Mouse (Mus musculus) thymus, postnatal 4 days (tissue): ENCODE measurements around the gene Ift122.
A peak's percentile ranks its signal among the peaks of the same experiment; 100 is the strongest.

Experiments used
- DNase-seq: peaks from one replicate; pipeline ENCODE4 v3.0.0; 2021

The Ift122 gene

DNA sequence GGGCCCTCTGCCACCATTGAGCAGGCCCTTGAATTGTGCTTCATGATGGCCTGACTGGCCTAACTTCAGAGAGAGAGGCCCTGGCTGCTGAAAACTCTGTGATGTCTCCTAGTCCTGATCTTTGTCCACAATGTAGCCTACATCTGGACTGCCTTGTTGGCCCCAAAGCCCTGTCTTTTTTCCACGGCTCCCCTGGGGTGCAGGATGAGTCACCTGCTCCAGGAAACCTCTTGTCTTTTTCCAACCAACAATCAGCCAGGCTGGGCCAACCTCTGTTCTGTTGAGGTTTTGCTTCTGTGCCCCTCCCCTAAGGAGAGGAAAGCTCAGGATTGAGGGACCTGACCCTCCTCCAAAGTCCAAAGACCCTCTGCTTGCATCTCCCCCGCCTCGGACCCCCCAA is 108.5 kb downstream of the Ift122 start:
- DNase-seq = no peak

DNA sequence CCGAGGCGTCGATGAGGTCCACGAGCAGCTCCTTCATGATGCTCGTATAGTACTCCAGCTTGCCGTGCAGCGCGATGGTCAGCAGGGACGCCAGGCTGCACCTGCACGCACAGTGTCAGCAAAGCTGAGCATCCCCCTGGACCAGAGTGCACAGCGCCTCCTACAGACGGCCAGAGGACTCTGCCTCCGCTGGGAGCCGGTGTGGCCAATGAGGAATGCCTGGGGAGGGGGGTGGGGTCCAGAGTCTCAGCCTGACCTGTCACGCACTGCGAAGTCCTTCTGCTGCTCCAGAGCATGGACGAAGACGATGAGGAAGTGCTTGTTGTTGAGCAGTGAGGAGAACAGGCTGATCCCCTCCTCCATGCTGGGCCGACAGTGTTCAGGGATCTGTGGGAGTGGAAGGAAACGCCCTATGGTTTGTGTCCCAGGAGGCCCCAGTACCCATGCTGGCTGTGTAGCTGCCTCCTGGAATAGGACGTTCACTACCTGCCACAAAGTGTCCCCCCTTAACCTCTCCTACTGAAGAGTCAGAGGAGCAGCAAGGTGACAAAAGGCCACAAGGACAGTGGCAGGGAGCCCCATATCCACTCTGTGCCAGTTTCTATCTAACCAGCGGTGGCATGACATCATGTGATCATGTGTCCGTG is 109.3 kb downstream of the Ift122 start:
- no peak for DNase-seq

DNA sequence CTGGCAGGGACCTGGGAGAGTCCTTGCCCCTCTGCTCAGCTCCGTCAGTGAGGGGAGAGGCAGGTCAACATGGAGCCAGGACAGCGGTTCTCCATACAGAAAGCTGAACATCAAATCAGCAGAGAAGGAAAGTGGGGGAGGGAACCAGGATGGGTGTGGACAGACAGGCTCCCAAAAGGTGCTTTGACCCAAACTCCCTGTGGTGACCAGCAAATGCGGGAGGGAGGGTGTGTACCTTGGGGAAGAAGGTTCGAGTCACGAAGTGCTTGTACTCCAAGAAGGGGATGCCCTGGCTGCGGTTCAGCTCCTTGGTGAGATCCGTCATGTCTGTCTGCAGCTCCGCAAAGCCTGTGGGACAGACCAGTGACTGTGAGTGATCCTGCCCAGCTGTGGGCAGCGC is 110.4 kb downstream of the Ift122 start:
- DNase-seq = no peak

DNA sequence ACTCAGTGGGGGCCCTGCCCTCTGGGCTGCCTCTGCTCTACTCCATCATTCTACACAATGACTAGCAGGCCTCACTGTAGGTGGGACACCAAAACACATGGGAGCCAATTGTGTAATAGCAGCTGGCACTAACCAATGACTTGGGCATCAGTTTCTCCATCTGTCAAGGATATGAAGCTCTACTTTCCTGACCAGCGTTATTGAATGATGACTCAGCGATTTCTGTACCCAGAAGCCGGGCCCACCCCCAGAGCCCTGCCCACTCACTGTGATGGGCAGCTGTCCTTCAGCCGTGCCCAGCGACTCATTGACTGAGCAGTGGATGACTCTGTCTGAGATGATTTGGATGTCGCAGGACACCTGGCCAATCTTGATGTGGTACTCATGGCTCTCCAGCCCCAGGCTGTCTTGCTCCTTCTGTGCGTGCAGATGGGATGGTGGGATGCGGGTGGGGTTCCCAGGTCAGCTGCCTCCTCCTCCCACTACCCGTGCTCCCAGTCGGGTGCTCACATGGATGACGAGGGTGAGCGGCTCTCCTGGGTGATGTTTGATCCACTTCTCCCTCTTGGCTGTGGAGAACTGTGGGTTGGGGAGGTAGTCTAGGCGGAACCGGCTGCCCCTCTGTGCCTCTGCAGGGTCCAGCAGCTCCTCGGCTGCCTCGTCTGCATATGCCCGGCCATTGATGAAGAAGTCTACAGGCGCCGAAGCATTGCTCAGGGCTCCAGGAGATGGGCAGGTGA is 113.1 kb downstream of the Ift122 start:
- no peak for DNase-seq

DNA sequence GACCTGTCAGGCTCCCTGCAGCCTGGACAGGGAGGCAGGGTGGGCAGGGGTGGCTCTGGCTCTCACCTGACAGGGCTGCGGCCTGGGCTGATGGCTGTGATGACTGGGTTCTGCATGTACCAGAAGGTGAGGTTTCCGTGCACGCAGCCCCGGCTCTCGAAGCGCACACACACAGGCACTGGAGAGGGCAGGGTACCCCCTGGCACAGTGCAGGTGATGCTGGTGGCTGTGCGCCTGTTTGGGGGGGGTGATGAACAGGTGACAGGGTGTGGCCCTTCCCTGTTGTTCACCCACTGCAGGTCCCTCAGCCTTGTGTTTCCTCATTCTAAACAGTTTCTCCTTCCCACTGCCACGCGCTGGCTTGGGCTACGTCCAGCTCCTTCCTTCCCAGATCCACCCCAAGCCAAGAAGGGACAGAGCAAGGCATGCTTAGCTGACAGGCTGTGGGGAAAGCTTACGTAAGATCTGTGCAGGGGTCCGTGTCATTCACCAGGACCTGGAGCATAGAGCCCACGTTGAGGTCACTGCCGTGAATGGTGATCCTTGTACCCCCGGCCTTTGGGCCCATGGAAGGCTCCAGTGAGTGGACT is 114.1 kb downstream of the Ift122 start:
- DNase-seq = no peak

DNA sequence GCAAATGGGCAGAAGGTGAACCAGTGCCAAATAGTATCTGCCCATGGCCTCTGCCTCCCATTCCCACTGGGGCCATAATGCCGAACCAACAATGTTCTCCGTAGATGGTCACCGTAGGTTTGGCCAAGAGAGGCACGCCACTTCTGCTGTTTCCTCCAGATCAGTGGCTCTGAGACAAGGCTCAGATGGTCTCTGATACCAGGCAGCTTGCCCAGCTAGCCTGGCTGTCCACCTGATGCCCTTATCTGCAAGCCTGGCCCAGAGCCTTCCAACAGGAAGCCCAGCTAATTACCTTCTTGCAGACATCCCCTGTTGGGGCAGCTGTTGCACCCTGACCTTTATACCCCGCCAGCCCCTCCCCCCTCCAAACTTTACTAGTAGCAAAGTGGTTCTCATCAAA is 114.8 kb downstream of the Ift122 start:
- DNase-seq = no peak

DNA sequence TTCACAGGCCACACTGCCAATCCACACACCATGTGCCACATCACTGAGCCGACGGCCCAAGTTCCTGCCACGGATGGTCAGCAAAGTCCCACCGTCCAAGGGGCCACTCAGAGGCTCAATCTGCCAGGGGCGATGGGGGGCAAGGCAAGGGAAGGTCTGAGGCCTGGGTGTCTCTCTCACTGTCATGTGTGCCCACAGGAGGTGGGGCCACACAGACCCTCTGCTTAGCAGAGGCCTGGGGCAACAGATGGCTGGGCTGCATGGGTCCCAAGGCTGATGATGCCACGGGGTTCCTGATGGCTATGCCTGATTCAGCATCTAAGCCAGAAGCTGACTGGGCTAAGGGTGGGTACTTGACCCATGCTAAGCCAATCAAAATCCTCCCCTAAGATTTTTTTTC is 115.4 kb downstream of the Ift122 start:
- DNase-seq = no peak

DNA sequence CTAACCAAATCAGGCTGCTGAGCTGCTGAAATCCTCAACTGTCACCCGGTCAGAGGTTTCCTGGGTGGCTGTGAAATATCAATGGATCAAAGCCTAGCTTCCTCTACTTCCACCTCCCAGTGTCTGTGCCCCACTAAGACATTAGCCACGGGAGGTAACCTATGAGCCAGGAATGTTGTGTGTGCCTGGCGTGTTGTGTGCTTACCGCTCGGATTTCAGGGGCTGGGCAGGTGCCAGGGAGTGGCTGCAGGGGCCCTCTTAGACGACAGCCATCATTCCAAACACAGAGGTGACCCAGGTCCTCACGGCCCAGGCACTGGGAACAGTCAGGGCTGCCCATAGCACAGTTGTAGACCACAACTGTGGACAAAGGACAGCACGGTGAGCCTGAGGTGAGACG is 115.8 kb downstream of the Ift122 start:
- no peak for DNase-seq

DNA sequence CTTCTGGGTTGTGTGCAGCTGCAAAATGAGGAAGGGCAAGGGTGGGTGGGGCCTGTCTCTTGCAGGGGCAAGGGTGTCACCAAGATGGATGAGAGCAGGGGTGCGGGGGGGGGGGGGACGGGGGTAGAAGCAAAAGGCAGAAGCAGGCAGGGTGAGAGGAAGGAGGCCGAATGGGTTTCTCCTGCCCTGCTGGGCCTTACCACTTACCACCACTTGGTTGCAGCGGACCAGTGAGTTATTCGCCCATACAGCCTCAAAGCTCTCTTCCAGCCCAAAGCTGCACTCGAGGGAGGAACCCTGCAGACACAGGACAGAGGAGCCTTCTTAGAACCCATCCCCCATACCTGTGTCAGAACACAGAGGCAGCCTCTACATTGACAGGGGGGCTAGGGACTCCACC is 116.7 kb downstream of the Ift122 start:
- DNase-seq = peak; percentile 56

DNA sequence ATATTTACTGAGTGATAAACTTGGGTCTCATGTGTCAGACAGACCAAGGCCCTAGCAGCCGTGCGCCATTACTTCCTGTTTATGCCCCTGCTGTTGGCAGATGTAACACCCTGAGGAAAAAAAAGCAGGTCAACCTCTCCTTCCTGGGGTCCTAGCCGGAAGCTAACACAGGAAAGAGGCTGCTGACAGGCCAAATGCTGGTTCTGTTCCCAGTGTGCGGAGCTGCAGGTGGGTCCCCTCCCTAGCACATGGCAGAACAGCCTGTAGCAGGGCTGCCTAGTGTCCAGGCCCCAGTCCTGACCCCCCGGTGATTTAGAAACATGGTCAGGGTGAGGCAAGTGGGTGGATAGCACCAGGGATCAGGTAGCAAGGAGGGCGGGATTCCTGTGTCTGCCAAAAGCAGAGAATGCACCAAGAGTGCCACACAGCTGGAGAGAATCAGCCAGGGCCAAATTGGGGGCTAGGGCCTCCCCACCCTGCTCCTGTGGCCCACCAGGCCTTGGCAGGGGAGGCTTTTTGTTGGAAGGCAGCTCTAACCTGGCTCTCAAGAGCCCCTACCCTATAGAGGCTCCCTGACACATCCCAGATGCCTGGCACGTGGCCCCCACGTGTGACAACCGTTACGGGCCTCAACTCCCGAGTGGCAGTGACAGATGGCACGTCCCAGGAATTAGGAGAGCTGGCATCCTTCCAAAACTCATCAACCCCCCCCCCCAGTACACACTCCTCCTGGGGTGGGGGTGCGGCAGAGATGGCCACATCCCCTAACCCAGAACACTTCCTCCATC is 118.2 kb downstream of the Ift122 start:
- DNase-seq = peak; percentile 71

DNA sequence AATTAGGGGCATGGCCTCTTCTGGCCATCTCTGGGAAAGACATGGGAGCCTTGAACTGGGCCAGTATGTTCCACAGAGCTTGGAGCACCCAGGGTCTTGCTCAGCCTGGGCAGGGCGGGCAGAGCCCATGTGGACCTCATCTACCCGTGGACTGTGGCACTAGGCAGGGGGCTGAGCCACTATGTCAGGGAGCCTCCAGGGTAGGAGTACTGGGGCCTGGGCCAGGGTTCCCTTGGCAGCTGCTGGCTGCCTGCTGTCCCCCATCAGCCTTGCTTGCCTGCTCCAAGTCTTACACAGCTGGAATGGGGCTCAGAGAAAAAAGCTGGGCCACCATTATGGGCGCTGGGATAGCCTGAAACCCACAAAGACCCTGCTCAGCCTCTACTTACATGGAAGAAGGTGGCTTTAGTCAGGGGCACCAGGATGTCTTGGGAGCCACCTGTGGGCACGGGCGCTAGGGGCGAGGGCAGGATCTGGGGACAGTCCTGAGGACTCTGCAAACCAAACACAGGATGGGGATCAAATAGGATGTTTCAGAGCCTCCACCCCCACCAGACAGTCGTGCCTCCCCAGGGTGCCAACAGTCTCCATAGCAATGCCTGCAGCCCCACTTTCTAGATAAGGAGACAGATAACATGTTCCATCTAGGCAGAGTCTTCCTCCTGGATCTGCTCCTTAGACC is 119.0 kb downstream of the Ift122 start:
- DNase-seq = peak; percentile 52

DNA sequence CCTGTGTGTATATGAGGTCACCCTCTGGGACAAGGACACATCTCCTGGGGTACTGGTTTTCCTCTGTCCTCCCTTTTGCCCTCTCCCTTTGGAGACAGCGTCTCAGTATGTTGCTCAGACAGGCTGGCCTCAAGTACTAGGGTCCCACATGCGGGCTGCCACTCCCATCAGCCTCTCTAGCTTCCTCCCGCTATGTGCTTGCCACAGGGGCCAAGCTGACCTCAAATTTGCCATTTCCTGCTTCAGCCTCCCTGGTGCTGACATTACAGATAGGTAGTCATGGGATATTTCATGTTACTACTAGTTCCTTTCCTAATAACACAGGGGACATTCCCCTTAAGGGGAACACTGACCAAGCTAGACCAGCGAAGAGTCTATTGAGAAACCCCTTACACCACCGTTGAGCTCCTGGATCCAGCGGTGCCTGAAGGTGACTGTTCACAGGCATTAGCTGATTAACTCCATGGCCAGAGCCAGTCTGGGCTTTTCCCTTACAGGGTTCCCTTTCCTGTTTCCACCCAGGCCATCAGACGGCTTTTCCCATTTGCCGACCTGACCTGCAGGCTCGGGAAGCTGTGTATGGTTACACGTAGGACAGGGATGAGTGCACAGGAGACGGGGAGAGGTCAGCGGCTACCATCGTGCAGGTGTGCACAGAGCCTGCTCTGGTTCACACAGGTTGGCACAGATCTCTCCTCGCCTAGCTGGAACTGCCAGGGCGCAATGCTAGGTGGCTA is 120.0 kb downstream of the Ift122 start:
- no peak for DNase-seq

DNA sequence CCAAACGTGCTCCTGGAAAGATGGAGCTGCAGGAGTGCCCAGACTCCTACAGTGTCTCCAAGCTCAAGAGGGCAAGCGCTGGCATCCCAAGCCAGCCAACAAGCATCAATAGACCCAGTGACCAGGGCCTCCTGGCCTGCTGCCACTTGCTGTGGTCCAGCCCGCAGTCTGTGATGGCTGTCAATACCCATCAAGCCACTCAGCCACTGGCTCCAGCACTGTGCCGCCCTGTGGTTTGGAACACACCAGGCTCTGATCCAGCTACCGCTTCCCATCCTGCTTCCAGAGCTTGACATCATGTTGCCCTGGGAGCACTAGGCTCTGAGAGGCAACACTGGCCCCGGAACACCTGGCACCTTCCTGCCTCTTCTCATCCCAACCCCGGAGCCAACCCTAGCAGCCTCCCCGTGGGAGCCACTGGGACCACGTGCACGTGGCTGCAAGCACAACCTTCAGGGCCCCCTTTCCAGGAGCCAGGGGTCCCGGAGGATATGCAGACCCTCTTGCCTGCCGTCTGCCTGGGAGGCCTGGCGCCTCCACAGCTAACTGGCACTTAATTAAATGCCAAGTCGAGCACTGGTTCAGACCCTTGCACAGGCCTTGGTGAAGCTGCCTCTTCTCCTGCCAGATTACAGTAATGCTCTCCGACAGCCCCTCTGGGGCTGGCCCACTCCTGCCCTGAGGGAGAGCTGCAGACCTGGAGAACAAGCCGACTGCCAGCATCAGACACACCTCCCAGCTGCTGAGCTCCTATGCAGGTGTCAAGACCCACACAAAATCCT is 120.8 kb downstream of the Ift122 start:
- DNase-seq = no peak

DNA sequence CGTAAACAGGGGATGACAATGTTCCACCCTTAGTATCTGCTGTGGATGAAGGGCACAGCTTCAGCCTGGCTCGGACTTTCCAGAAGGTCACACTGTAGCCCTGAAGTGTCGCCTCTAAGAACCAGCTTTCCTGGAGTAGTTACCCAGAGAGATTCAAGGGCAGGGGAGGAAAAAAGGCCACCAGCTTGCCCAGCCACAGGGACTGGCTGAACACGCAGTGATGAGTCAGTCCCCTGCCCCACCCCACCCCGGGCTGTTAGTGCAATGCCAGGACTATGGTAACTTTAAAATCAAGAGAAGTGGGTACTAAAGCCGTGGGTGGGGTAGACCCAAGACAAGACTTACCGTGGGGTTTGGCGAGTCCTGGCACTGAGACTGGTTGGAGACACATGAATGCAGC is 122.3 kb downstream of the Ift122 start:
- no peak for DNase-seq
